Mouse (Mus musculus) thymus, postnatal 0 days (tissue): ENCODE results near the gene Wfdc2. TPM values are rescaled to one million over a fixed set of nuclear protein-coding genes. Genes with fewer than 3 reads are reported as not detected.
A peak's percentile ranks its signal among the peaks of the same experiment; 100 is the strongest.
"Not testable (repeated sequence)": the region's sequence is repeated elsewhere in the genome, so short reads cannot be mapped to it uniquely, and the experiment has no call there.

Source experiments
- DNase-seq: peaks from one replicate; pipeline ENCODE4 v3.0.0-alpha.2; 2015; ENCODE audit warnings: low spot score
- polyA plus RNA-seq: library from polyadenylated mRNA; unstranded; fragments of >200 nt; fragmentation: Nextera tagmentation; extraction: Ambion mirVana; gene quantifications from 2 replicates; pipeline ENCODE4 v1.2.1, GENCODE M21; 2015

The Wfdc2 gene
- polyA plus RNA-seq, 1 experiment from 2014 or later: 53.4 TPM

DNA sequence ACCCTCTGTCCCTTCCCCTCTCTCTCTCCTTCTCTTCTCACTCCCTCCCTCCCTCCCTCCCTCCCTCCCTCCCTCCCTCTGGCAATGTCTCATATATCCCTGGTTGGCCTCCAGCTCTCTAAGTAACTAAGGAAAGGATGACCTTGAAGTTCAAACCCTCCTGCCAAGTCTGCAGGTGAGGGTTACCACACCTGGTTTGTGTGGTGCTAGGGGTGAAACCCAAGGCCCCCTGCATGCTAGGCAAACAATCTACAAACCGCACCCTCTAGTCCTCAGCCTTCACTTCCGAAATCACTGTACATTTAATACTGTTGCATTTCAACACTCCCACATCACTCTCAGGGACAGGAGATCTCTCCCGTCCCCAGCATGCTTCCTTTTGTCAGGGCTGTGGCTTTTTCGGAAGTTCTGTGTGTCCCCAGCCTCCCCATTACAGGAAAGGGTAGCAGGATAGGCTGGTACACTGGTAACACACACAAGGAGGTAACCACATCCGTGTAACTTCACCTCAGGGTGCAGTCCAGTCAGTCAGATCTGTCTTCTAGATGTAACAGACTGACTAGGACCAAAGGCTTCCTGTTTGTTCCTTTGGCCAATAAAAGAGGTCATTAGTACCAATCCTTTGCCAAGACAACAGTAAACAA, 17.6 kb upstream of the Wfdc2 start:
- no peak for DNase-seq

DNA sequence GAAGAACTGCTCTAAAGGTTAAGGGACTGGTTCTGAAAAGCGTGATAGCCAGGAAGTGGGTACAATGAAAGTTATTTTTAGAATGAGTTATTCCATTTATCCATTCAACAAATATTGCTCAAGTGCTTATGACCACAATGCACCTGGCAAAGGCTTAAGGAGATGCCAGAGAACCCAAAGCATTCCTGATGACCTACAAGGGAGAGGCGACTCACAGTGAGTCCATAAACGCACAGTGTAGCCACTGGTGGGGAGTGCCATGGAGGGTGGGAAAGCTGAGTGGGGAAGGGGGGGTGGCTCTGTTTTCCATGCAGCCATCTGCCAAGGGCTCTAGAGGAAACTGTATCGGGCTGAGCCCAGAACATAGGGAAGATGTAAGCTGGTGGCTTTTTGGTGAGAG, 12.9 kb upstream of the Wfdc2 start:
- no peak for DNase-seq

DNA sequence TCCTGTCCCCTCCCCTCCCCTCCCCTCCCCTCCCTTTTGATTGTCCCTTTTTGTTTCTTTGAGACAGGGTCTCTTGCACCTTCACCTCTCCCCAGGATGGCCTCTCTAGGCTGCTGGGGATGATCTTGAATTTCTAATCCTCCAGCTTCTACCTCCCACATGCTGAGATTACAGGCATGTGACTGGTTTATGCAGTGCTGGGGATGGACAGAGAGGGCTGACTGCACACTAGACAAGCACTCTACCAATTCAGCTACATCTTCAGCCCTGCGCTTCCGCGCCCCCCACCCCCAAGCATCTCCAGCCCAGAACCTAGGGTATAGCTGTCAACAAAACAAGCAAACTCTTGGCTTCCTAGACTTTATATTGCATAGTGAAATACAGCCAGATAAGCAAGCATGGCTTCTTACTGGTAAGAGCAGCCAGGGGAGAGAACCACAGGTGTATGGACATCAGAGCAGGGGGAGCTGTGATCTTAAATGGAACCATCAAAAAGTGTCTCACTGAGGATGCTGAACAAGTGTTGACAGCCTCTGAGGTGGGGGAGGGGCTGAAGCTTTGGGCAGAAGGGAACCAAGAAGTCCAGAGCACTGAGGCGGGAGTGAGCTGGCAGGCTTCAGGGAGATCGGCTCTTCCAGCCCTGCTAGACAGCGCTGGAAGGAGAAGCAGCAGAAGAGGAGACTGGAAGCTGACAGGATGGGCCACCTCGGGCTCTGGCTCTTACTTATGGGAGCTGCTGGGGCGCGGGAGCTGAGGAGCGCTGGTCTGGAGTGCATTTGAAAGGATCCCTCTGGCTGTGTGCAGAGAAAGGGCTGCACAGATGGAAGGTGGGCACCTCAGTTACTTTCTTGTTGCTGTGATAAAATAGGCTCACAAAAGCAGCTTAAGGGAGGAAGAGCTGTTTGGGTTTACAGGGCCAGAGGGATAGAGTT, 12.0 kb upstream of the Wfdc2 start:
- DNase-seq: no peak

DNA sequence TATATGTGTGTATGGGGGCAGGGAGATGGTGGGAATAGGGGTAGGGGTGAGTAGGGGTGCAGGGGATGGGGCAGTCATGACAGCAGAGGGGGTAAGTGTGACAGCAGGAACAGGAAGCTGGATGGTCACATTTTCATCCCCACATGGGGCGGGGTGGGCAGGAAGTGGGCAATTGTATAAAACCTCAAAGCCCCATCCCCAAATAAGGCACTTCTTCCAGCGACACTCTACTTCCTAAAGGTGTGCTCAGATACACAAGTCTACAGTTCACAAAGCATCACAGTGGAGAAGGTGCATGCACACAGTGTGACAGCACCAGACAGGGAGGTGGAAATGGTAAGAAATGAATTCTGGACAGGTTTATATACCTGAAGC, 11.3 kb upstream of the Wfdc2 start:
- no peak for DNase-seq

DNA sequence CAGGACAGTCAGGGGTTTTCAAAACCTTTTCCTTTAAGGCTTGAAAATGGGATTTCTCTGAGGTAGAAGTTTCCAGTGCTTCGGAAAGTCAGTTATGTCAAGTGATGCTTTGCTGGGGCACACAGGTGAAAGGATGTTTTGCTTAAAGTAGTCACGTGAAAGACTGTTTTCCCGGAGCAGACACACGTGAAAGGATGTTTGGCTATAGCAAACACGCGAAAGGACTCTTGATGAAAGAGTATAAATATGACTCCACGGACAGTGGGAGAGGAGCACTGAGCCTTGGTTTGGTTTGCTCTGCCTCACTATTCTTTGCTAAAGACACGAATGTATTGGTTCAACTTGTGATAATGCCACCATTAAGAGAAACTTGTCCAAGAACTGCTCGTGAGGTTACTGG, 10.7 kb upstream of the Wfdc2 start:
- no peak for DNase-seq

DNA sequence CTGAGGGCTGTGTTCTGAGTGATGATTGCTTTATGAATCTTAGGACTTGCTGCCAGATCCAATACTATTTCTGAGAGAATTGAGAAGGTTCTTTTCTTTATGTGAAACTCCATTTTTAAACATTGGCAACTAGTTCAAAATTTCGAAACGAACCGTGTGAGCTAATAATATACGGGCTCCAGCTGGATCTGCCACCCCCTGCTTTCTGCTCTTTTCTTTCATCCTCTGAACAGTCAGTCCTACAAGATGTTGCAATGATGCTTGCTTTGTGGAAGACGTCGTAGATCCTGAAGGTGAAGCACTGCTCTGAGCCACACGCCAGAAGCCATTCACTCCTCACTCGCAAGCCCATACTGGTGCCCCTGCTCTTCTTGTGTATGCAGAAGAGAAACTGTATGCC, 3.8 kb upstream of the Wfdc2 start:
- no peak for DNase-seq

DNA sequence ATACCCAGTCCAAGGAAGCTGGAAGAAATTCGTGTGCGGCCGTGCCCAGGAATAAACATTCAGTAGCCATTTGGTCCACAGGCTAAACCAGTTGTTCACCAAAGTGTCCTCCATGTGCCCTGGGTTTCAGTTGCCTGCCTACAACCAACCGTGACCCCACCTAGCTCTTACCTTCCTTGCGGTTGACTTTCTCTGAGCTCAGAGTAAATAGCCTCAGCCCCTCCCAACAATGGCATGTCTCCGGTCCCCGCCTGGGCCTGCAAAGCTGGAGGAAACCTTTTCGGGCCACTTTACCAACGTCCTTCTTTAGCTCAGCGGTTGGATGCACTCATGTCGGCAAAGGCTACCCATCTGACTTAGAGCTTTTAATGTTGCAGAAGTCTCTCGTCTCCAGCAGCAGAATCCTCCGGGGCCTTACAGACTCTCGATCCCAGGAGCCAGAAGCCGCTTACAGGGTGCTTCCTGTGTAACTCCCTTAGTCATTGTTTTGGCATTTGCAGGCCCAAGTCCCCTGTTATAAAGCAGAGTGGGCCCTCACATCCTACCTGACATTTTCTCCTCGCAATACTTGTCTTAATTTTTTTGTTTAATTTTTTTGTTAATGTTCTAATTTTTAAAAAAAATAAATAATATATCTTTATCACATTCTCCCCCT, 3.1 kb upstream of the Wfdc2 start:
- DNase-seq: no peak

DNA sequence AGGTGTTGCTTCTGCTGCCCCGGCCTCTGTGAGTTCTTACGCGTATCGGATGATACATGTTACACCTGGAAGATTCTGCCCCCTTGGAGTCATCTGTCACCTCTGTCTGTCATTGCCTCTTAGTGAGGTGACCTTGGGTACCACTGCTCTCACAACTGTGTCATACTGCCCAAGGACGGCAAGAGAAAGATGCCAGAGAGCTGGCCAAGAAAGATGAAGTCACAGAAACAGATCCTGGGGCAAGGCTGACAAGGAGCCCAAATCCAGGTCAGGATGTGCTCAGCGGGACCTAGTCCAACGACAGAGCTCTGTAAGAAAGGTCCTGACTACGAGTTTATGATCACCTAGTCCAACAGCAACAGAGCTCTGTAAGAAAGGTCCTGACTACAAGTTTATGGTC, 2.1 kb upstream of the Wfdc2 start:
- no peak for DNase-seq

DNA sequence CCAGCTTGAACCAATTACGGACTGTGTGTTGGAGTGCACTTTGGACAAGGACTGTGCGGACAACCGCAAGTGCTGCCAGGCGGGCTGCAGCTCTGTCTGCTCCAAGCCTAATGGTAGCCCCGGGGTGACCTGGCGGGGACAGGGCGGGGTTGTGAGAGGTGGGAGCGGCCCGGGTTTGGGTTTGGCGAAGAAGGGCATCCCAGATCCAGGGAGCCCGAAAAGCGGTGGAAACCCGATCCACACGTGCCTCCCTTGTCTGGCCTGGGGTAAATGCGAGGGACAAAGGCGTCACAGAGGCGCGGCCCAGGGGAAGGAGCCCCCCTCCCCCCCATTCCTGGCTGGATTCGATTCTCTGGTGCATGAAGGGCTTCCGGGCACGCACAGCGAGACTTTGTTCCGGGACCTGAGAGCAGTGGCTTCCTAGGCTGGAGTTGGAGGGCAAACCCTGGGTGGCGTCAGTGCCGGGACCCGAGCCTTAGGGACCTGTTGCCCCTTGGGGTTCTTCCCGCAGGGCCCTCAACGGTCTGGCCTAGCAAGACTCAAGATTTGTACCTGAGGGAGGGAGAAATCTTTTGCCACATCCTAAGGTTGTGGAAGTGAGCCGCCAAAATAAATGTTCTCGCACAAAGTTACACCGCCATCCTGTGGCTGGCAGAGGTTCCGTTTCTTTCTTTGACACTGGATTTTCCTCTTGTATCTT, 1.3 kb downstream of the Wfdc2 start:
- peak; percentile 23 for DNase-seq

DNA sequence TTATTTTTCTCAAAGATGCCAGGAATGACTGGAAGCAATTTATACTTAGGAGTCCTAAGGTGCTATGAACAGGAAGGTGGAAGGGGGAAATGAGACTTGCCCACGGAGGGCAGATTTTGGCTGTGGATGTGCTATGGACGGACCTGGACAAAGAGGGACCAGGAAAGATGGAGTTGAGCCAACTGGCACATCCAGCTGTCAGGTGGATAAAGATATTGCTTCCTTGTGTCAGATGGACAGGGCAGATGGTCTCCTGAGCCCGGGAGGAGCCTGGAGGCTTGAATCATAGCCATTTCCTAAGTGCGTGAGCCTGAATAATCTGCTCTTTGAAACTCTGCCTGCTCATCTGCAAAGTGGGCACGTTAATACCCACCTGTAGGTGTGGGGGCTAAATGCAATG, 2.1 kb downstream of the Wfdc2 start:
- DNase-seq: no peak

DNA sequence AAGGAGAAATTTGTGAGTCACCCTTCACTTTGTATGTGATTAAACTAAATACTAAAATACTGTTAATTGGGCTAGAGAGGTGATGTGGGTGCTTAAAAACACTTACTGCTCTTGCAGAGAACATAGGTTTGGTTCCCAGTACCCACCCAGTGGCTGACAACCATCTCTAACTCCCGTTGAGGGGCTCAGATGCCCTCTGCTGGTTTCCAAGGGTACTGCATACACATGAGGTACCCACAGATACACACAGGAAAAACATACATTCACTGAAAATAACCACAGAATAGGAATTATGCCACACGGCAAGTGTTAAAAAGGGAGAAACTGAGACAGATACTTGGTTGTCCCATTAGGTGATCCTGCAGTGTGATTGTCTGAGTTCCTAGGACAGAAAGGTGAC, 4.8 kb downstream of the Wfdc2 start:
- DNase-seq: no peak

DNA sequence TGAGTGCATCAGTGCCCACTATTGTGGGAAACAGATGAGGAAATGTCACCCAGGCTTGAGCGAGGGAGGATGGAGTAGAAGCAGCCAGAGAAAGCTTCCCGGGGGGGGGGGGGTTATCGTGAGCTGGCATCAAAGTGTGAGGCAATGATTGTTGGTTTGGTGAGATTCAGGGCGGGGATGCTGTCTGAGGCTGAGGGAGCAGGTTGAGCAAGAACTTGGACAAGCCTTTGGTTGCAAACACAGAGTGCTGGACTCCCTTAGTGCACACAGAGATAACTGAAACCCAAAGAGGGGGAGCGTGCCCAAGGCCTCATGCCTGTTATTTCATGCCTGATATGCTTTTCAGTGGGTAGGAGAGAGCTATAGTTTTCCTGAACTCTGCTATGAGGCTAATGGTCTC, 5.2 kb downstream of the Wfdc2 start:
- DNase-seq: no peak

DNA sequence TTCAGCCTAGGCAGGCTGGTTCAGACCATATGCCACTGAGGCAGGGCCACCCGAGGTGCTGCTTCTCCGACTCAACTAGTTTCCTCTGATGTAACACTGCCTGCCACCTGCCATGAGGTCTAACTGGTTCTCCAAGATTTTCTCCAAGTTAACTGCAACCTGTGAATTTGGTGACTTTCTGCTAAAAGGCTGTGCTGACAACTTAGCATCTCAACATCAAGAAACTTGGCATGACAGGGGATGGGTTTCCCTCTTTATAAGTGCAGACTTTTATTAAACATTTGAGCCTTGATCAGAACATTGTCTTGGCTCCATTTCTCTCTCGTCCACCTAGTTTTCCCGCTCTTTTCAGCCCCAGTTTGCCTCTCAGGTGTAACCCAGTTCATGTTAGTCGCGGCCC, 11.1 kb downstream of the Wfdc2 start, which contains the start of gene Spint3:
Spint3 (minus strand) TSS at position 101 of the 400 bp plus-strand sequence.
- not testable (repeated sequence) for DNase-seq

DNA sequence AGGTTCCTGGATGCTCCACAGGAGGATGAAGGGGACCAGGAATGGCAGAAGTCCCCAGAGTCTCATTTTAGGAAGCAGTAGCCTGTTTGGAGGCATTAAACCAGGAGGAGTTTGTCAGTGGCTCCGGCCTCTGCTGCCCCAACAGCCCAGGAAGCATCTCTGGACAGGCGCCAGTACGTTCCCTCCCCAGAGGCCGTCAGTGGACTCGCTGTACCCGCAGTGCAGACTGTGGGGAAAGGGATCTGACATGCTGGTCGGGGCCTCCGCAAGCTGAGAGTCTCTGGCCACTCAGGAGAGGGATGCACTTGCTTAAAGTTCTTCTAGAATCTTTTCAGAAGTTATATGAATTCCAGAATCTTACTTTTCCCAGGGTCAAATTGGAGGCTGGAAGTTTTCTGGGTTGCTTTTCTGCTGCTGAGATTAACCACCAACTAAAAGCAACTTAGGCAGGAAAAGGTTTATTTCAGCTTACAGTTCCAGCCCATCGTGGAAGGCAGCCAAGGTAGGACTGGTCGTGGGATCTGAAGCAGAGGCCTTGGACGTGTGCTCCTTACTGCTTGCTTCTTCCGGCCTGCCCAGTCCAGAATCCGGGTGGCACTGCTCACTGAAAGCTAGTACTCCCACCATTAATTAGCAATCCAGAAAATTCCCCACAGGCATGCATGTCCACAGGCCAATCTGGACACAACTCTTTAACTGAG, 23.0 kb downstream of the Wfdc2 start, which contains the start of gene Wfdc6a:
Wfdc6a (minus strand) TSS at position 423 of the 701 bp plus-strand sequence.
- not testable (repeated sequence) for DNase-seq

DNA sequence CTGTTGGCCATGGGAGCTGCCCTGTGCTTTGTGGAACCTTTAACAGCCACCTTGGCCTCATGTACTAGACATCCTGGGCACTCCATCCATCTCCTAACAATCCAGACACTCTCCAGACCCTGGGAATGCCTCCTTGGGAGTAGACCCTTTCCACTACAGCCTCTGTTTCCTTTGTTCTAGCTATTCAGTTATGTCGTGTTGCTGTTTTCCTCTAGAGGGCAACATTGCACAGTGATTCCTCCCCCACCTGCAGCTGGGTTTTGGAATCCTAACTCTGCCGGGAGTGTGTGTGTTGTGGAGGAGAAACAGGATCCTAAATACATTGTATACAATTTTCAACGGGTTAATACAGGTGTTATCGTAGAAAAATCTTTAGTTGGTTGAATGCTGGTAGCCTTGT, 29.8 kb downstream of the Wfdc2 start:
- peak; percentile 23 for DNase-seq

DNA sequence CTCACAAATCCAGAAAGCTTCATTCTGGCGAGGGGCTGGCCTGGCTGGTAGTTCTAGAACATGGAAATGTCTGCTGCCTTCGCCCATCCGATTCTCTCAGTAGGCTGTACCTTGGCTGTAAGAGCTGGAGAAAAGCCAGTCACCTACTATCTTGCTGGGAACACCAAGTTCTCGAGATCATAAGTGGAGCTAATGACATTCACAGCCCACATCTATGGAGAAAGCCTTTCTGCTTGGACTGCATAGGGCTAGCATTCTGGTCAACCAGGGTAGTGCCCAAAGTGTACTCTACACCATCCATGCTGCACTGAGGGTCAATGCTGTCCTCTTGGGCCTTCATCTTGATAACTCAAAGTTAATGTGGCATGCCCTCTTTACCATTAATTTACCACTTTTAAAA, 31.3 kb downstream of the Wfdc2 start, which contains the start of gene Eppin:
Eppin (minus strand) TSS at position 101 of the 400 bp plus-strand sequence.
- no peak for DNase-seq

DNA sequence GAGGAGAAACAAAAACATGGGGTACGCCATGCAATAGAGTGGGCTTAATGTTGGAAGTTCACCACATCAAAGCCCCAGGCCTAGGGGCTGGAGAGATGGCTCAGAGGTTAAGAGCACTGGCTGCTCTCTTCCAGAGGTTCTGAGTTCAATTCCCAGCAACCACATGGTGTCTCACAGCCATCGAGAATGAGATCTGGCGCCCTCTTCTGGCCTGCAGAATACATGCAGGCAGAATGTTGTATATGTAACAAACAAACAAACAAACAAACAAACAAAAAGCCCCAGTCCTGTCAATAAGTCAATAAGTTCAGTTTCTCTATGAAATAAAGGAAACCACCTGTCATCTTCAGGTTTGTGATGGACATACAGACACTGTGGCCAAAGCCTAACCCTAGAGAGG, 38.0 kb downstream of the Wfdc2 start:
- no peak for DNase-seq

DNA sequence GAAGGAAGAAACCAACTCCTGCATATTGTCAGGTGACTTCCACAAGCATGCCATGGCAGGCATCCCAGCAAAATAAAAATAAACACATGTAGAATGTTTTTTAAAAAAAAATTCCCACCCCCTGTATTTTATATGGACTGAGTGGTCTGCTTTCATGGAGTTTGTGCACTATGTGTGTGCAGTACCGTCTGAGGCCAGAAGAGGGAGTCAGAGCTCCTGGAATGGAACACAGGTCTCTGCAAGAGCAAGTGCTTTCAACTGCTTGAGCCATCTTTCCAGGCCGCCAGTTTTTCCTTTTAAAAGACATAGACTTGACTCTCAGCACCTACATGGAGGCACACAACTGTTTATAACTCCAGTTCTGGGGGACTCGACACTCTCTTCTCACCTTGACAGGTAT, 41.3 kb downstream of the Wfdc2 start:
- no peak for DNase-seq

DNA sequence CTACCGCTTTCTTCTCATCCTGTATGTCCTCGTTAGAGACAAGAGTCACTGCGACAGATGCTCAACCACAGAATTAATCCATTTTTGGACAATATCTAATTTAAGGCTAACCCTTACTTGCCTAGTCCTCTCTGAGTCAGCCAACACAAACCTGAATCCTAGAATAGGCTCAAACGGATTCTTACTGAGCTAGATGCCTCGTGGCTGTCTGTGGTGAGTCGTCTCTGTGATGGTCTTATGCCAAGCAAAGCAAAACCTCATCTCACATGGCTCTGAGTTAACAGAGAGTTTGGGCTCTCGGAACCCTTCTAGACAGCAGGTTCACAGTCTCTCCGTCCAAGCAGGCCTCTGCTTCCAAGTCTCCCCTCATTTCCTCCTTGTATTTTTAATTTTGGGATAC, 42.2 kb downstream of the Wfdc2 start:
- DNase-seq: no peak

DNA sequence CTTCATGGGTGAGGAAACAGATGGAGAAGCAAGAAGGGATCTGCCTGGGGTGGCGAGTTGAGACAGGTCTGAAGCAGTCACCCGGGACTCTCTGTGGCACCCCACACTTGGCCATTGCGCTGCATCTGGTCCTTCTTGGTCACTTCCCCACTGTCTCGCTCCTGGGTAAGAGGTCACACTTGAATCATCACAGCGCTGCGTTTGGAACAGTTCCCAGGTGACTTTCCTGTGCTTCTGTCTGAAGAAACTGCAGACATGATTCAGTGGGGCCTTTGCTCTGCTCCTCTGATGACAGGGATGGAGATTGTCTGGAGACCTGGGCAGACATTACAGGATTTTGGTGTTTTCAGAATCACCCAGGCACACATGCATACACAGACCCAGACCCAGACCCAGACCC, 46.6 kb downstream of the Wfdc2 start:
- no peak for DNase-seq

DNA sequence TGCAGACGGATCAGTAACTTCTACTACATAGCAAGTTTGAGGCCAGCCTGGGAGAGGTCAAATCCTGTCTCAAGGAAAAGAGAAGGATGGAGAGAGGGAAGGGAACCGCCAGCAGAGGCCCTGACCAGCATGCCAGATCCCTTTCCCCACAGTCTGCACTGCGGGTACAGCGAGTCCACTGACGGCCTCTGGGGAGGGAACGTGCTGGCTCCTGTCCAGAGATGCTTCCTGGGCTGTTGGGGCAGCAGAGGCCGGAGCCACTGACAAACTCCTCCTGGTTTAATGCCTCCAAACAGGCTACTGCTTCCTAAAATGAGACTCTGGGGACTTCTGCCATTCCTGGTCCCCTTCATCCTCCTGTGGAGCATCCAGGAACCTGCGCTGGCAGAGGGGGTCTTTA, 51.3 kb downstream of the Wfdc2 start, which contains the start of the genes Wfdc6b and Wfdc8:
Wfdc6b (plus strand) TSS at position 52 of the 400 bp plus-strand sequence.
Wfdc8 (minus strand) TSS at position 156 of the 400 bp plus-strand sequence.
- not testable (repeated sequence) for DNase-seq
